Mouse (Mus musculus) T-helper 2 cell (primary cell): Measurements from ENCODE around the gene Adcy1.

ENCODE experiments used
- in situ Hi-C: fragments of 300-600 bp; cut with MboI, MseI; formaldehyde crosslinking; loops from one replicate; pipeline ENCODE4 v1.15.1; 2025; ENCODE audit warnings: high pct_unique_total_duplicates

Adcy1 gene

DNA sequence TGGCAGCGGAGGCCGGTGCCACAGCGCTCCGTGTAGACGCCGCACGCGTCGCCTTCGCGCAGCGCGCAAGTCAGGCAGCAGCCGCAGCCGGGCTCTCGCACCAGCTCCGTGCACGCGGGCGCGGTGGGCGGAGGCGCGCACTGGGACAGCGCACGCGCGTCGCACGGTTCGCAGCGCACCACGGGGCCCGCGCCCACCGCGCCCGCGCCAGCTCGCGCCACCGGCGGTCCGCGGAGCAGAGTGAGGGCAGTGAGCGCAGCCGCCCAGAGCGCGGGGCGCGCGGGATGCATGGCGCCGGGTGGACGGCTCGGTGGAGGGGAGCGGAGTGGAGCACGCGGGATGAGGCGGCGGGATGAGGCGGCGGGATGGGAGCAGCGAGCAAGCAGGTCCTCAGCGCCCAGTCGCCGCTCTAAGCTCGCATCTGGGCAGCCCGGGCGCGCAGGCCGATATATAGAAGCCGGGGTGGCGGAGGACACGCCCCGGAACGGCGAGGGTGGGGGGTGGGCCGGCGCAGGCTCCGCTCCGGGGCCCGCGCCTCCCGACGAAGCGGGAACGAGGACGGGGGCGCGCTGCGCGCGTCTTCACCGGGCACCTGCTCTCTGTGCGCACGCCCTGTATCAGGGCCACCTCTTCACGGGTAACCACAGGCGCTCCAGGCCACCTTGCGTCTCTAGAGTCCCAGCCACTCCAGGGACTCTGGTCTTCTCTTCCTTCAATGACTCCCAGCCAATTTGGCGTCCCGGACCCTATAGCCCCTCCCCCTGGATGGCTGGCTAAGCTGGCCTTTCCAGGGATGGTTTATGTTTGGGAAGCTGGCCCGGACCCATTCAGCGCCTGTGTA lies 150.4 kb downstream of the Adcy1 start, which contains the start of gene Igfbp3:
Gene Igfbp3 (minus strand): TSS at position 423 of the 841 bp plus-strand sequence.
- in situ Hi-C loops, result no loop called here

- in situ Hi-C loops, result no loop called here
Observed at GRCm38 (mm10) chr11:7214342-7214660, 151.0 kb downstream of the Adcy1 start.

GRCm38 (mm10) chr11:7214761-7215160 lies 151.5 kb downstream of the Adcy1 start:
- in situ Hi-C loops, result no loop called here

DNA sequence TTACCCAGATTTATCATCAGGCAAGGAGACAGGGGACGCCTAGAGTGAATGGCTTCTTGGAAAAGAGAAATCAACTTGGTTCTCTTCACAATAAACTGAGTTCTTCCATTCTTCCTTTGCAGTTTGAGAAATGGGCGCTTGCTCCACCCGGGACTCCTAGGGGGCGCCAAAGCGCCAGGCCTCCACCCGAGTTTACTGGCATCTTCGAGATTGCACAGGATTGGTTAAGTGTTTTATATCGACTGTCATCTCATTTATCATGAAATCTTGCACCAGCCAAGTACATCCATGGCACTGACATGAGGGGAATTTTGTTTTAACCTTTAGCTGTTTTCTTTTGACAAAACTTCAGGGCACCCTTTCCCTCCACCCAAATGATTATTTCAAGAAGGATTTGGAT lies 152.4 kb downstream of the Adcy1 start:
- in situ Hi-C loops, result no loop called here

DNA sequence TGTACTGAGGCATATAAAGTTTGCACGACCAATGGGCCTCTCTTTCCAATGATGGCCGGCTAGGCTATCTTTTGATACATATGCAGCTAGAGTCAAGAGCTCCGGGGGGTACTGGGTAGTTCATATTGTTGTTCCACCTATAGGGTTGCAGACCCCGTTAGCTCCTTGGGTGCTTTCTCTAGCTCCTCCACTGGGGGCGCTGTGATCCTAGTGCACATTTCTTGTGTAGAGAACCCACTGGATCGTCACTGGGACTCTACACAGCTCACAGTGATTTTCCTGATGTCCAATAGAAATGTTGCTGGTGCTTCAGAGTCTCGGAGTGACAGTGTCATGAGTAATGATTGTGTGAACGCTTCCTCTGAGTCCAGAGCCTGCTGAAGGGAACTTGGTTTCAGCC lies 158.5 kb downstream of the Adcy1 start:
- in situ Hi-C loops, result loop anchor here (5.0 kb wide), 1 partner anchor 1175 kb away; no protein-coding TSS in a partner anchor

- in situ Hi-C loops, result no loop called here
Observed at GRCm38 (mm10) chr11:7226200-7226599, 162.9 kb downstream of the Adcy1 start.

DNA sequence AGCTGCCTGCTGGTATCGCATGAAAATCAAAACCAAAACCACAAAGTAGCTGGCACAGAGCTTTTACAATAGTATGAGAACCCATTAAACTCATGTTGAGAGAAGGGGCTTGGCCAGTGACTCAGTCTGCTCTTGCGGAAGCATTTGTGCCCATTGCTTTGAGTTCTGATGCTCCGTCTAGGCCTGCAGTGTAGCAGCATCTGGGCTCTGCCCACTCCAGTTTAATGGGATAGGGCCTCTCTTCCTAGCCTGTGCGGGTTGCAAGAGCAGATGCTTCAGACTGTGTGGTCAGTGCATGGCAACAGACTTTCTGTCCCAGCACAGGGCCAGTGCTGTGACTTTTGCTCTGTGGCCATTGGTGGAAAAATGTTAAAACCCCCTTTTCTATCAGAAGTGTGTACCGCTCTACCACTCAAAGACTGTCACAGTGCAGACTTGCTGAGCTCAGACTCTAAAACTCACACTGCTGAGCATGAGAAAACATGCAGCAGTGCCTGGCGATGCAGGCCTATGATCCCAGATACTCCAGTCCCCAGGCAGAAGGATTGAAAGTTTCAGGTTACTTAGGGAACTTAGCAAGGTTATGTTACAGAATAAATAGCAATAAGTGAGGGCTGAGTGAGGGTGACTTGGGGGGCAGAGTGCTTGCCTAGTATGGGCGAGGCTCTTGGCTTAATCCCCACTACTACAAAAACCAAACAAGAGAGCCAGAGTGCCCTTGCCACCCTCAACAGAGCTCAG lies 163.7 kb downstream of the Adcy1 start:
- in situ Hi-C loops, result no loop called here

GRCm38 (mm10) chr11:7228107-7228506 lies 164.8 kb downstream of the Adcy1 start:
- in situ Hi-C loops, result no loop called here
